Mouse (Mus musculus): ENCODE measurements at regions not wholly inside any gene's neighbourhood (a gene's known extent, or its start where the extent isn't known, plus 50 kb on each side); places are given as distances from the start of the nearest gene placed in this dataset.
A peak's percentile ranks its signal among the peaks of the same experiment; 100 is the strongest.

DNA sequence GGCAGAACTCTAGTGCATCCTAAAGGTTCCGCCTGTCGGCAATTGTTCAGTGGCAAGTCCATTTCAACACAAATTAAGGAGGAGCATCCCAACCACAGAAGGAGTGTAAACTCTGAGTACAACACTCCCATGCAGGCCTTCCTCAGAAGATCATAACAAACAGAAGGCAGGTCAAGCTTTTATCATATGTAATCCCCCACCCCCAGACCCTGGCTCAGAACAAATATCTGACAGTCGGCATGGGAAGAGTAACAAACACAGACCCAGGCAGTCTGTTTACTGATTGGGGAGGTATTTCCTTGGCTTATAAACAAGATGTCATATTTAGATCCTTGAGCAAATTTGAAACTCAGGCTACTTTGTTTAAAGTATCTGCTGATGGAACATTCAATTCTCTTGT lies 174.9 kb upstream of the Rnaseh2b start:
- DNase-seq, result no peak

DNA sequence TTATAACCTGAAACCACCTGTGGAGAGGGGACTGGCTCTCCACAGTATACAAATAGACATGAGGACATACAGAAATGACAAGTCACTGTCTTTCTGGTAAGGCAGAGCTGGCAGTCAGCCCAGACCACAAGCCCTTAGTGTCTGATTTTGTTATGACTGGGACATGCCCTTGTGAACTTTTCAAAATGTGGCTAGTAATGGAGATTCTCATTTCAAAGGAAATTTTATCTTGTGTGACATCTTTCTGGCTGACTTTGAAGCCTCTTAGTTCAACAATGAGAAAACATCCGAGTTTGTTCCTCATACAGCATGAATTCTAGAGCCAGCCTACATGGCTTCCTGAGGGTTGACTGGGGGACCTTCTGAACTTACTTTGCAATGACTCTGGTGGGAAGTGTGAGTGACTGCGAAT lies 173.8 kb upstream of the Rnaseh2b start:
- DNase-seq, result no peak

DNA sequence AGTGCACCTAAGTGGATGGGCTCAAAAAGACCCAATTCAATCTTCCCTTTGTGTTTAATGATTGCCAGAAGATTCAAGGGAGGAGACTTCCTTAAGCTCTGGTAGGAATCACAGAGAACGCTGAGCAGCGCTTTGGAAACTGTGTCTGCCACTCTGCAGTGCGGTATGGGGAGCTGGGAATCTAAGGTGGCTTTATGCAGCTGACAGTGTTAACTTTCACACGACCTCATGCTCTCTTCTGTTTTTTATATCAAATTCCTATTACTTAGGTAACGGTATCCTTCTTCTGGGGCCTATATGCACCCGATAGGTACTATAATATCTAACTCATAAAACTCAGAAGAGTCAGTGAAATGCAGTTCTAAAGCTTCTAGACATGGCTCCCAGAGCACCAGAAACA lies 163.5 kb upstream of the Rnaseh2b start:
- no peak for DNase-seq

DNA sequence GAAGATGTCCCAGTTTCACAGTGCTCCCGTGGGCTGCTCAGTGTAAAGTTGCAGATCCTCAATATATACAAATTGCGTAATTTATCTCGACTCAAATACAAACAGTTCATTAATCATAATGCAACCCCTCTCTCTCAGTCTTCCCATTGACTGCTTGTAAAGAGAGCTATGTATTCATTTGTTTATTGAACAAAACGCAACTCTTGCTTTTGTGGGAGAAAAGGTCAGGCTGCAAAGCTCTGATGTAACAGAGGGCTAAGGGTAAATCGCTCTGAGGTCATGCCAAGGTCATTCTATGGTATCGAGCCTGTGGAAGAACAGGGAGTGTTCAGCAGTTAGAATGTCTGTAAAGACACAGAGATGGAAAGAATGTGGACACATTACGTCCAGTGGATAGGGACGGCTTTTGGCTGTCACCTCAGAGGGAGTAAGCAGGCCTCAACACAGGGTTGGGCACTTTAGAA lies 160.0 kb upstream of the Rnaseh2b start:
- DNase-seq, result no peak

DNA sequence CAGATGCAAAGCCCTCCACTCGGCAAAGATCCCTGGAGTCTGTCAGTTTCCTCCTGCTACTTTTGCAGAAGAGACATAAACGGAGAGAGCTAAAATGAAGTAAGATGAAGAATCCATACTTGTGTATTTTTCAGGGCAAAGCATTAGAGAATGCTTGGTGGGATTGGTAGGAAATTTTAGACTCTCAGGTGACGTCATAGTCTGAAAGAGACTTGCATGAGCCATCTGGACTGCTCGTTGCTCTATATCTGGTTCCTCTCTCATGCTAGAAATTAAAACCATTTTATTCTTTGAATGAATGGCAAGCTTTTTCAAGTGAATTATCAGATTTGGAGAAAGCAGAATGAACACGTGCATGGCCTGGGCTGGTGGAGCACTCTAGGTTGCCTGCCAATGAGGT lies 154.4 kb upstream of the Rnaseh2b start:
- DNase-seq, result no peak

DNA sequence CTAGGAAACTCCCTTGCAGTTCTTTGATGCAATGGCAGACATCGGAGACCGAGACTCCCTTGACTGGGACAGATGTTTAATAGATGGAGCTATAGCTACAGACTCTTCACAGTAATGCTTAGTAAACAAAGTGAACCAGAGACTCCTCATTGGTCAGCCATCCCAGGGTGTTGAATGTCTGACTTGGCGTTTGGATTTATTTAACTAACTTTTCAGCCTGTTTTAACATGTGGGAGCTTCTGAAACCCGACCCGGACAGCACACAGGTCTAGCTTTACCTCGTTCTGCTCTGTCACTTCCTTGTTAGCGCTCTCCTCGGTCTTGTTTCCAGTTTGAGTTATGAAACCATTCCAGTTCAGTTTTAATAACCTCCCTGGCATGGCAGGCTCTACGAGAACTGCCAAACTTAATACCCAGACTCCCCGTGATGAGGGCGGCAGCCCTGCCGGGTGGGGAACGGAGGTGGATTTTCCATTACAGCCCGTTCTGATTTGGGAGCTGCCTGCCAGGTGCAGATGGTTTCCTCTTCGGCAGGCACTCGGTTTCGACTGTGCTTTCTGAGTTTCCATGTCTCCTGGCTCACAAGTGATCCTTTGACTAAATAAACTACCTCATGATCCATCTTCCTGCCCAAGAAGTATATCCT lies 147.9 kb upstream of the Rnaseh2b start:
- peak; percentile 31 for DNase-seq

DNA sequence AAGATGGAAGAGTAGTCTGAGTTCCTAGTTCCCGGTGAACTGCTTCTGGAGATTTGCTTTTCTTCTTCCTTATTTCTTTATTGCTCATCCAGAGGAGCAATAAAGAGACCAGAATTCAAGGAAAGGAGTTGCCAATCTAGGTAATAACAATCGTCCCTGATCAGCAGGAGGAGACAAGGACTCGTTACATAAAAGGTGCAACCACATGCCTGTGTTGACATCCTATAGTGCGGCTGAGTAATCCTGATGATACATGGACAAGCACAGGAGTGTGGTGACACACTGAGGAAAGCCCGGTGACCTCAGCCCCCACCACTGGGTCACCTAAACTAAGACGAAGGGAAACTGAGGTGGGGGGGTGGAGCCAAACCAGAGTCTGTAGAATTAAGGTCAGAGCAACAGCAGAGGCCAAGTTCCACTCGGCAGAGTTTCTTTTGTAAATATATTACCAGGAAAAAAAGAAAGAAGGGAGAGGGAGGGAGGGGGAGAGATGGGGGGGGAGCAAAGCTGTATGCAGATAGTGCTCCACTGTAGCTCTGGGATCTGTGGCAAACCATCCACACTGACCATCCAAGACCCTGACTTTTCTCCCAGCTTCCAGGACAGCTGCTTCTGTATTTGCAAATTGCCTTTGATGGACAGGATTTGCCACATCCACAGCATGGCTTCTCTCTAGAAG lies 135.2 kb upstream of the Rnaseh2b start:
- no peak for DNase-seq

DNA sequence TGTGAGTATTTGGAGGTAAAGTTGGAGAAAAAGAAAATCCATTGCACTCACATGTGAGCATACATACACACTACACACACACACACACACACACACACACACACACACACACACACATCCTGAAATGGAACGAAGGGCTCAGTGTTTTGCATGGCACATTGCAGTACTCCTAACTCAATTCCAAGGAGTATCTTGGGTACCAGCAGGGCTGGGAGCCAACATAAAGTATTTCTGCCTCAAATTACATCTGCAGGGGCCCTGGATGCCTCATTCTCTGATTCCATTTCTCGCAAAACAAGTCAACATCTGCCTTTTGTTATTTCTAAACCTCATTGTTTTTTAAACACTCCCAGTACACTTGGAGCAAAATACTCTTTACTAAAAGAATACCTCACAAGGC lies 132.7 kb upstream of the Rnaseh2b start:
- no peak for DNase-seq

DNA sequence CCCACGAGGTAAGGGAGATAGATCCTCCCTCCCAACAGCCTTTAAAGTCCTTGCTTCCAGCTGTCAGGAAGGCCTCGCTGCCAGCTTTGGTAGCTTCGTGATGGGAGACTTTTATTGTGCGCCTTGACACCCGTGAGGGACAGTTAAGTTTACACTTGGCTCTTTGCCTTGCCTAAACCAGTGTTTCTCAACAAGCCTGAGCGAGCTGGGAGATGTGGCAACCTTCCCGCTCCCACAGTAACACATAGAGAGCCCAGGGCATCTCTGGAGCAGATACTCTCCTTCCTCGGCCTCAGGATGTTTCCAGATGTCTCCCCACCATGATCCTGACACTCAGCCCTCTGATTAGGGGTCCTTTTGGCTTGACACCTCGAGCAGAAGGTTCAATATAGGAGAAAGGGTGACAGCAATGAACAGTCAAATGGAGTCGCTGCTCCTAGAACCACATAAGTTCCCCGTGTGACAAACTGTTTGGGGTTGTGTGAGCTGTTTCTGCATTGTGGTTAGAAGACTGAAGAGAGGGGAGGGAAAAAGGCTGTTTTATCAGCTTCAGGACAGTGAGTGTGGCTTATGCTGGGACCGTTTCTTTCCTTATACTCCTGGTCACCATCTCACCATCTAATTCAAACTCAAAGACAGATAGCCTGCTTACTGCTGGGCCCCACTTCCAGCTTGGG lies 129.1 kb upstream of the Rnaseh2b start:
- no peak for DNase-seq

DNA sequence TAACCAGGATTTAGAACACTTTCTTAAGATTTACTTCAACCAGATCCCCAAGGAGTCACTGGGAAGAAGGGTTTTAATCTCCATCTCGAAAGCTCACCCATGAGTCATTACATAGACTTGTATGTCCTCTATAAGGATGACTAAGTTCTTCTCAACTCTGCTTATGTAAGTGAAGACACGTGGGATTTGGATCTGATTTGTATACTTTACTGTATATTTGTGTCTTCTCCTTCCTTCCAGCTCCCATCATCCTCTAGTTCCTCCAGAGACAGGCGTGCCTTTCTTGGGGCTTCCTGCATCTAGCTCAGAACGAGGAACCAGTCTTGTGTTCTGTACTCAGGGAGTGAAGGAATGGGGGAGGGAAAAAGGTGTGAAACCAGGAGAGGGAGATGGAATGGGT lies 127.5 kb upstream of the Rnaseh2b start:
- no peak for DNase-seq

DNA sequence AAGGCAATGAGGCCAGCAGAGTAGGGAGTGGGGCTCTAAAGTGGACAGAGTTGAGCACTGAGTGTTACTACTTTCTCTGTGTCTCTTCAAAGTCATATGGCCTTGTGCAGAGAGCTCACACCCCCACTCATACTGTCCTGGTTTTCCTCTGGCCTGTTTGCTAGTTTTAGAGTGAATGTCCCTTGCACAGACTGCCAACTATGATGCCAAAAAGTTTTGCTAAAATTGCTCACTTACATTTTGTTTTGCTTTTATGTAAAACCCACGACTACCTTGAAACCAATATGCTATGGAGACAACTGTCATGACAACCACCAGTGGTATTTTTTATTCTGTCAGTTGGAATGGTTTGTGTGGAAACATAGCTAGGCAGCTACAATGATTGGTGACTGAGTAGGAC lies 126.4 kb upstream of the Rnaseh2b start:
- no peak for DNase-seq

DNA sequence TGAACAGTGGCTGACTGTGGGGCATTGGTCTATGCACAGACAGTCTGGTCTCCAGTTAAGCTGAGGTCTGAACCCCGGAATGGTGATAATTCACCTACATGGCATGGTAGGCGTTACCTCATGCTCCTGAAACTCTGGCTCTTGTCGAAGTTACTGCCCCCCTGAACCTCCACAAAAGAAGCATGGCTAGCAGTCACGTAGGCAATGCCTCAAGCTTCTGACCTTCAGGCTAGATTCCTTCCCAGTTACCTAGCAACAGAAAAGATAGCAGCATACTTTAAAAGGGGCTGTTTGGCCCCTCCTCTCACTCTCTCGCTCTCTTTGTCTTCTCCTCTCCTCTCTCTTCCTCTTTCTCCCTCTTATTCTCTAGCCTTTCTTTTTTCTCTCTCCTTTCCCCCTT lies 125.8 kb upstream of the Rnaseh2b start:
- DNase-seq, result no peak

DNA sequence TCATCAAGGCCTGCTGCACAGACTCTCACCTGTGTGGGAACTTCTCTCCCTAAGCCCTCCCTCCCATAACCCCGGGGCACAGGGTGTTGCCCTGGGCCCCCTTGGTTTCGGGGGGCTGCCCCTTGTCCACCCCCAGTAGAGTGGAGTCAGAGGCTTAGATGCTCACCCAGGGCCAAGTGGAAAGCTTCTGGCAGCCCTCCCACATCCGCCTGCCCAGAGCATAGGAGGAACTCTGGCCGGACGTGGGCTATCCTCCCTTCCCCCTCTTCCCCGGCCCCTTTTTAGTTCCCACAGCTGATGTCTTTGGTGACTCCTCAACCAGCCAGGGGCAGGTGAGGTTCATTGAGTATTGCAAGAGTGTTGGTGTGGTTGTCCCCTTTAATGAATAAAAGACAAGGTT lies 125.3 kb upstream of the Rnaseh2b start:
- DNase-seq, result no peak

DNA sequence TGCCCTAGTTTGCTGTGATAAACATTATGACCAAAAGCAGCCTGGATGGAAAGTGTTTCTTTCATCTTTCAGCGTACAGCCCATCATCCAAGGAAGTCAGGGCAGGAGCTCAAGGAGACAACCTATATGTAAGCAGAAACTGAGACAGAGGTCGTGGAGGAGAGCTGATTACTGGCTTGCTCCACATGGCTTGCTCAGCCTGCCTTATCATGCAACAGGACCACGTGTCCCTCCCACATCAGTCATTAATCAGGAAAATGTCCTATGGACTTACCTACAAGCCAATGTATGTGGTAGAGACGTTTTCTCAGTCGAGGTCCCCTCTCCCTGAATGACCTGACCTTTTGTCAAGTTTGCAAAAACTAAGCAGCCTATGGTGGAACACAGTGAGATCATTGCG lies 123.7 kb upstream of the Rnaseh2b start:
- DNase-seq, result no peak

DNA sequence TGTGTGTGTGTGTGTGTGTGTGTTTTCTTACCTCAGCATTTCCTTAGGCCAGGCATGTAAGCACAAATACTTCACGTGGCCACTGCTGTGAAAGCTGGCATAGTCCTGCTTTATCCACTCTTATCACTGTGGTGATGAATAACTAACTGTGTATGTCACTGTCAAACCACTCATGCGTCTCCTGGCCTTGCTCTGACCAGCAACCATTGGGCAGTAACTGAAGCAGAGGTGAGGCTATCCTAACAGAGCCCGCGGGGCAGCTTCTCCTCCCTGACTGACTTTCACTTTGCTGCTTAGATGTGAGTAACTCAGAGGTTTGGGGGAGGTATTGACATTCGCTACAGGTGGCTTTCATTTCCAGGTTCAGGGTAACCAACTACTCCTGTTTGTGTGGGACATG lies 122.0 kb upstream of the Rnaseh2b start:
- no peak for DNase-seq

DNA sequence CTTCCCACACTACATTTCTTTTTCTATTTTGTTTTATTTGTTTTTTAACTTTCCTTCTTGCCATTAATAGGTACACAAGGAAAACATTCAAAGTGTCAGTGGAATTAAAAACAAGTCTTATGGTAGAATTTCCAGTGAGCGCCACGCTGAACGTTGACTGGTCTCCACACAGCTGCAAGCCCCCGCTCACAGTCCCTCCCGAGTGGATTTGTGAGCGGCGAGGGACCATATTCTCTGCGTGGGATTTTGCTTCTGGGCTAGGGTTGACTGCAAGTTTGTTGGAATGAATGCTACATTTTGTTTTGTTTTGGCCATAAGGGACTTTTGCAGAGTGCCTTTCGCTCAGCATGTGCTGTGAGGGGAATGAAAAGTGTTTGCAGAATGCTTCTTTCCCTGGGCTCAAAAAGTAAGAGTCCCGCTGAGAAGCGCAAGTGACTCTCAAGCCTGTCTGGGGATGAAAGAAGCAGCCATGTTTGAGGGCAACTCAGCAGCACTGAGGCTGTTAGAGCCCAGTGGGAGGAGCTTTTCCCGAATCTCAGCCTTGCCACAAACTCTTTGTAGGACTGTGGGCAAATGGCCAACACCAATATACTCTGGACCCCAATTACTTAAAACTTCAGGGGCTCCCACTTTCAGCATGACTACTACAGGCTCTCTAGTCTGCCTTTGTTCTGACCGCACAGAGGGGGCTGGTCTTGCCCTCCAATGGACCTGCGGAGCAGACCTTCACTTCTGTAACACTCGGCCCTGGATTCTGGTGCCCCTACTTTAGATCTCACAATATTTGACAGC lies 120.9 kb upstream of the Rnaseh2b start:
- DNase-seq, result no peak

DNA sequence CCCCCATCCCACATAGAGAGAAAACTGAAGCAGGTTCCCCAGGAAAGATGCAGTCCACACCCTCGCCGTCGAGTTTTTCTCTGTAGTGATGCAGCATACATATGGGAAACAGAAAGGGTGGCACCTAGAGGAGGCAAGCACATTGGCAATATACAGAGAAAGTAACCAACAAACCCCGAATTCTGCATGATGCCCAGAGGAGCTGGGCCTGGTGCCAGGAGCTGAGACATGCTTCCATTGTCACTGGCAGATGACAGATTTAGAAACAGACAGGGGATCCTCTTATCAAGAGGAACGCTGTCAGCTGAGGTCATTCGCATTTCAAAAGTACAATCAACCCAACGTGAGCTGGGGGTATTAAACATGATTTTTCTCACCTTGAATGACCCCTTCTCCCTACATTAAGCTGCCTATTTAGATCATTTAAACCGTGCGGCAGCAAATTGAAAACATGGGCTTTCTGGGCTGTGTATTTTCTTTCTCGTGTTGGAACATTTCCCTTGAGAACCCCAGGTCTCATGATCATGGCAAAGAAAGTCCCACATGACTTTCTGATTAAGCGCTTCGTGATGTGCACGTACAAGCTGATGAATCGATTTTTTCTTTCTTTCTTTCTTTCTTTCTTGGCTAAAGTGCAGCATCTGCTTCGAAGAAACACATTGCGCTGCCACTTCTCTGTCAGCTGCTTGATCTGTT lies 118.4 kb upstream of the Rnaseh2b start:
- peak; percentile 52 for DNase-seq

DNA sequence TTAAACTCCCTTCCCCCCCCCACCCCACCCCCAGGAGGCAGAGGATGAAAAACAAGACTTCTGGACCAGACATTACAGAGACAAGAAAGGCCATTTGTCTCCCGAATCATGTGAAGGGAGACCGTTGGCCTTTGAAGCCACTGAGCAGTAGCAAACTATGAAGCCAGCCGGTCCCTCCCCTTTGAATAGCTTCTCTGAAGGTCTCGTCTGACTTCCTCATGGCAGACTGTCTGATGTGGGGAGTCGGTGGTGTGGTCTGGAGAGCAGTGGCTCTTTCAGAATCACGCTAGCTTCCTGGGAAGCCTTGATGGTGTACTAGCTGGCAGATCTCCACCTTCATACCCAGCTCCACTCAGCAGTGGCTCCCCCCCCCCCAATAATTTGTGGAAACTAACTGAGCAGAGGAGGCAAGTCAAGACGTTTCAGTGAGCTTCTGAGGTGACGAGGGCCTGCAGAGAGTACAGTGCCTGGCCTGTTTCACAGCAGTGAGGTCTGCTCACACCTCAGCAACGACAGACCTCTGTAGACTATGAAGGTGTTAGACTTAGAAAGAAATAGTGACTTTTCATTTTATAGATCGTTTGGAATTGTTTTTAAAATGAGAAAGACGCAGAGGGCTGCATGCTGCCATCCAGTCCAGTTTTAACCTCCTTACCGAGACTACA lies 116.9 kb upstream of the Rnaseh2b start:
- no peak for DNase-seq

DNA sequence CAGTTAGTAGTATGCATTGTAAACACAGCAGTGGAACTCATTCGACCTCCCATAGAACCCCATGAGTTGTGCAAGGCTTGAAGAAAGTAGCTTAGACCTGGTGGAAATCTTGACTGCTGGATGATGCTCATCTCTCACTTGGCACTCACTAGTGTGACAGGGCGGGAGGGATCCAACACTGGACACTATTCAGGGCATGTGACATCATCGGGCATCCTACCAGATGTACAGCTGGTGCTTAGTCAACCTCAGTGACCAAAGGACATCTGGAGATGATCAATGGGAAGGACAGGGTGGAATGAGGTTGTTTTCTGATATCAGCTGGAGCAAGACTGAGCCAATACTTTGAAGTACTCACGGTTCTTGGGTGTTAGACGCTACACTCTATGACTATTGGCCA lies 114.9 kb upstream of the Rnaseh2b start:
- no peak for DNase-seq

DNA sequence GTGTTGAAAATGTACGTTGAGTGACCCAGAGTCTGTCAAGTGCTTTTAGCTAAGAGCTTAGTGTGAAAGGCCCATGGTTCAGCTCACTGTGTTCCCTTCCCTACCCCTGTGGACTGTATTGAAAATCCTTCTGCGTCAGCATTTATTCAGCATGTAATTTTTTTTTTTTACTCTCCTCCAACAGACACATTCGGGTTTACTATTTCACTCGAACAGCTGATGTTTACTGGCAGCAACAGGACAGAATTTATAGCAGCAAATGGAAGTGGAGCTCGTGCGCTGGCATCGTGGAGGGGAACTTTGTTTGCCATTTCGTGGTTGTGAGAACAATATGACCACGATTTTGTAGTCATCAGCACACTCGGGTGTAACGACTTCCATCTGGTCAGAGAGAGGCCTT lies 105.0 kb upstream of the Rnaseh2b start:
- DNase-seq, result no peak

DNA sequence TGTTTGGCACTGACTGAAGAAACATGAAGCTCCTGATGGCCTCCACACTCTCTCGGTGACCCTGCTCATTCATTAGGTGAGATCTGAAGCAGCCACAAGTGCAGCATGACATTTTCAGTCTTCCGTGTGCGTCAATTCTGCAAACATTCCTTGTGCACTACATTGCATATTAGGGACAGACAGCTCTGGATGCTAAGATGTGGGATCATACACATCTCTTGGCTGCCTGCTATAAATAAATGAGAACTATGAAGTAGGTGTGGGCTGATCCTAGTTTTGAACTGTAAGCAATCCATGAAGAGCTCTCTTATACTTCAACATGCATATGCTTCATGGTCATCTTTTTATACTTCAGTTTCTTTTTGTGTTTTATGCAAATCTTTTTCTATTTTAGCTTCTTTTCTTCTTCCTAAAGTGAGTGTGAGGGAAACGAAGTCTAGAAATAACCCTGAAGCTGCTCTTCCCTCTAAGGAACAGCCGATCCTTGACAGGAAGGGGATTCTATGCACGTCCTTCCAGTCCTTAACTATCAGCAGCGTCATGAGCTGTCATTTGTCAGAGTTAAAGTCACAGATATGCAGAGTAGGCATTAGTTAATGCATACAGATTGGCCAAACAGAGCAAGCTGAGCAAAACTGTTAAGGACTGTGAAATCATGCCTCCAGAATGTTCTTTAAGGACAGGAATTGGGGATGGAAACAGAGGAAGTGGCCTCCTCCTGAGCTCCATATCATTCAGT lies 104.1 kb upstream of the Rnaseh2b start:
- DNase-seq, result no peak

DNA sequence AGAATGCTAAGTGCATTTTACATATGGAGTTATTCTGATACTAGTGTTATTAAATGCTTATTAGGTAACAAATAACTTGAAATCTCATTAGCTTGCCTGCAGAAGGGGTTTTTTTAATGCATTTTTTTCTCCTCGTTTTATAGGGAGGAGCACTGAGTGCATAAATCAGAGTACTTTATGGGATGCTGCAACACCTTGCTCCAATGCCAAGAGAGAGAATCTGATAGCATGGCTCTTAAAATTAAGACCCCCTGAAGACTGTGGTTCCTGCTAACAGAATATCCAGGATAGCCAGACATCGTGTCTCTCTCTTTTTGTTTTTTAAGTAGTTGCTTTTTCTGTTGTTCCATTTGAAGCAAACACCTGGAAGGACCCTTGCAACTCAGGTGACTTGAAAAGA lies 100.8 kb upstream of the Rnaseh2b start:
- no peak for DNase-seq
